Mouse (Mus musculus) midbrain, embryonic 16.5 days (tissue): ENCODE results near the gene Htra1. TPM values are rescaled to one million over a fixed set of nuclear protein-coding genes. Genes with fewer than 3 reads are reported as not detected.

Source experiments
- ATAC-seq: fragments of 200-750 bp; cut with Nextera tagmentation; 2 replicates; pipeline ENCODE4 v1.8.0; 2017; ENCODE audit warnings: moderate TSS enrichment
- H3K27ac ChIP-seq: fragments of 300-500 bp; sonication (generic); 2 replicates; pipeline ENCODE4 v1.5.1; 2014; ENCODE audit warnings: mild to moderate bottlenecking, low read length, mixed read lengths
- H3K27me3 ChIP-seq: fragments of 300-500 bp; sonication (generic); 2 replicates; pipeline ENCODE4 v1.6.1; 2014; ENCODE audit warnings: low read depth, low read length, mixed read lengths; ENCODE audit not compliant: control insufficient read depth, insufficient read depth
- H3K36me3 ChIP-seq: fragments of 300-500 bp; sonication (generic); 2 replicates; pipeline ENCODE4 v1.6.1; 2014; ENCODE audit warnings: mild to moderate bottlenecking, low read length, moderate library complexity, mixed read lengths; ENCODE audit not compliant: control insufficient read depth, insufficient read depth
- H3K4me1 ChIP-seq: fragments of 300-500 bp; sonication (generic); 2 replicates; pipeline ENCODE4 v1.6.1; 2014; ENCODE audit warnings: mild to moderate bottlenecking, low read length, mixed read lengths; ENCODE audit not compliant: control insufficient read depth, insufficient read depth
- H3K4me2 ChIP-seq: fragments of 300-500 bp; sonication (generic); 2 replicates; pipeline ENCODE4 v1.6.1; 2014; ENCODE audit warnings: mild to moderate bottlenecking, low read length, mixed read lengths
- H3K4me3 ChIP-seq: fragments of 300-500 bp; sonication (generic); 2 replicates; pipeline ENCODE4 v1.5.1; 2014; ENCODE audit warnings: low read depth, mild to moderate bottlenecking, low read length, moderate library complexity, mixed read lengths
- H3K9ac ChIP-seq: fragments of 300-500 bp; sonication (generic); 2 replicates; pipeline ENCODE4 v1.6.1; 2014; ENCODE audit warnings: low read depth, low read length, mixed read lengths
- H3K9me3 ChIP-seq: fragments of 300-500 bp; sonication (generic); replicated peaks from 2 replicates; pipeline ENCODE4 v1.6.1; 2014; ENCODE audit warnings: mild to moderate bottlenecking, low read length, mixed read lengths; ENCODE audit not compliant: control insufficient read depth, poor library complexity, severe bottlenecking
- WGBS: fragments of 180-500 bp; shearing (Covaris S2); extraction: QIAGEN DNeasy Blood & Tissue Kit; methylation state at CpG from one replicate; pipeline ENCODE4 v1.1.7; 2014; 5-methylcytosine and 5-hydroxymethylcytosine counted together
- polyA plus RNA-seq: library from polyadenylated mRNA; unstranded; fragments of >200 nt; fragmentation: Nextera tagmentation; extraction: Ambion mirVana; gene quantifications from 2 replicates; pipeline ENCODE4 v1.2.1, GENCODE M21; 2015

Htra1 gene
- polyA plus RNA-seq, 1 experiment from 2014 or later, result 15.6 TPM

DNA sequence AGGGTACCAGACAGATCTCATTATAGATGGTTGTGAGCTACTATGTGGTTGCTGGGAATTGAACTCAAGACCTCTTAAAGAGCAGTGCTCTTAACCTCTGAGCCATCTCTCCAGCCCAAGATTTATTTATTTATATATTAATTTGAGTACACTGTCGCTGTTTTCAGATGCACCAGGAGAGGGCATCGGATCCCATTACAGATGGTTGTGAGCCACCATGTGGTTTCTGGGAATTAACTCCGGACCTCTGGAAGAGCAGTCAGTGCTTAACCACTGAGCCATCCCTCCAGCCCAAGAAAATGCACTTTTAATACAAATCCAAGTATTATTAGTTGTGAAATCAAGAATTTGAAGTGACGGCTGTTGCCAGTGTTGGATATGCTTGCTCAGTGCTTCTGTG is 37.5 kb upstream of the Htra1 start:
- no peak overlapping the region for H3K9ac ChIP-seq
- no peak overlapping the region for H3K4me3 ChIP-seq
- no peak for ATAC-seq
- H3K27me3 ChIP-seq, result no peaks in the 10 kb centered on the region
- no peak overlapping the region for H3K4me2 ChIP-seq
- H3K4me1 ChIP-seq, result no peaks in the 10 kb centered on the region
- 78% methylated on average over 4 of the region's 4 CpGs for WGBS
- H3K36me3 ChIP-seq, result peaks cover 2% of the 10 kb centered on the region; the same call in 1 of the 2 replicates
- H3K27ac ChIP-seq, result no peak overlapping the region
- no peaks in the 10 kb centered on the region for H3K9me3 ChIP-seq

DNA sequence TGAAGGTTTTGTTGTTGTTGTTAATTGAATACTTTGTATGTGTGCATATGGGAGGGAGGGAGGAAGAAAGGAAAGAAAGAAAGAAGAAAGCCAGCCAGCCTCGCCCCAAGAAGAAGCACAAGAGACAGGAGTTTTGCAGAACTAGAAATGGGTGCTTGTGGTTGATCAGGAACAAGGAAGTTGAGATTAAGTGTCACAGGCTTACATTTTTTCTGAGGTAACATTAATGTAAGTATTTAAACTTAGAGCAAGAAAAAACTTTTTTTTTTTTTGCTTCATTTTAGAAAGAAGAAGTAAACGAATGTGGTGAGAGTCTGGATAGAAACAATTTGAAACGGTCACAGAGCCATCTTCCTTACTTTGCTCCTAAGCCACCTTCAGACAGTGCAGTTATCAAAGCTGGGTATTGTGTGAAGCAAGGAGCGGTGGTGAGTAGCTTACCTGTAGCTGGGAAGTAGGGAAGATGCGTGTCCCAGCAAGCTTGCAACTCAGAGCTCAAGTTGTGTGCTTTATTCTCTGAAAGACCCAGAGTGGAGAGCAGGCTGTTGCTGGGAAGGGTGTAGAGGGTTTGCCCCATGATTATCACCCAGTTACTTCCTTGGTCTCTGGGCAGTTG is 35.6 kb upstream of the Htra1 start:
- Histone ChIP-seq H3K4me2 (no peak overlapping the region), H3K27ac (no peak overlapping the region), H3K36me3 (peaks cover 2% of the 10 kb centered on the region; the same call in 1 of the 2 replicates), H3K27me3 (no peaks in the 10 kb centered on the region), H3K9ac (no peak overlapping the region), H3K4me3 (no peak overlapping the region), H3K4me1 (no peaks in the 10 kb centered on the region), H3K9me3 (no peaks in the 10 kb centered on the region)
- 92% methylated on average over 5 of the region's 5 CpGs for WGBS
- ATAC-seq, result no peak

DNA sequence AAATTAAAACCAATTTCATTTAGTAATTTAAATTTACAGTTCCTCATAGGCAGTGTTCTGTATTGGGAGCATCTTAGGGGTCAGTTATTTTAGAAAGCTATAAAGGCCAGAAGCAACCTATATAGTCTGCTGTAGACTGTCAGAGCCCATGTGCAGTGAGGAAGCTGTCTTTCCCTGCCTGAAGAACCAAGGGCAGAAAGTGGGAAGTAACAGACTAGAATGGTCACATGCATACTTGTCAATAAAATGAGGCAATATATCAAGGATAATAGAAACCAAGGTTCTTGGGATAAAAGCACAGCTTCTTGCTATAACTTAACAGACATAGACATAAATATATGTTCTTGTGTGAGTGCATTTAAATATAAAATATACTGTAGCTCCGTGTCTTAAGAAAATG is 33.0 kb upstream of the Htra1 start:
- WGBS, result 100% methylated on average over 1 of the region's 1 CpGs
- Histone ChIP-seq H3K4me3 (no peak overlapping the region), H3K9ac (no peak overlapping the region), H3K27me3 (no peaks in the 10 kb centered on the region), H3K4me2 (no peak overlapping the region), H3K4me1 (no peaks in the 10 kb centered on the region), H3K27ac (no peak overlapping the region), H3K36me3 (peaks cover 2% of the 10 kb centered on the region; the same call in 1 of the 2 replicates), H3K9me3 (no peaks in the 10 kb centered on the region)
- ATAC-seq, result no peak

- WGBS, result 90% methylated on average over 16 of the region's 16 CpGs
- Histone ChIP-seq H3K36me3 (peaks cover 7% of the 10 kb centered on the region; the same call in 1 of the 2 replicates), H3K4me3 (no peak overlapping the region), H3K4me1 (no peaks in the 10 kb centered on the region), H3K9ac (no peak overlapping the region), H3K4me2 (no peak overlapping the region), H3K9me3 (no peaks in the 10 kb centered on the region), H3K27ac (no peak overlapping the region), H3K27me3 (no peaks in the 10 kb centered on the region)
- ATAC-seq, result no peak
Observed at GRCm38 (mm10) chr7:130903505-130904074, 32.3 kb upstream of the Htra1 start.

- no peaks in the 10 kb centered on the region for H3K9me3 ChIP-seq
- no peaks in the 10 kb centered on the region for H3K27me3 ChIP-seq
- no peak overlapping the region for H3K4me3 ChIP-seq
- H3K4me1 ChIP-seq, result no peaks in the 10 kb centered on the region
- H3K4me2 ChIP-seq, result no peak overlapping the region
- H3K36me3 ChIP-seq, result peaks cover 11% of the 10 kb centered on the region
- no peak overlapping the region for H3K27ac ChIP-seq
- WGBS, result 92% methylated on average over 13 of the region's 13 CpGs
- H3K9ac ChIP-seq, result no peak overlapping the region
- no peak for ATAC-seq
Observed at GRCm38 (mm10) chr7:130904571-130905365, 31.1 kb upstream of the Htra1 start.

GRCm38 (mm10) chr7:130910841-130911240 is 25.1 kb upstream of the Htra1 start:
- no peaks in the 10 kb centered on the region for H3K9me3 ChIP-seq
- no peaks in the 10 kb centered on the region for H3K27me3 ChIP-seq
- no peak overlapping the region for H3K9ac ChIP-seq
- WGBS, result 97% methylated on average over 14 of the region's 14 CpGs
- H3K4me1 ChIP-seq, result no peaks in the 10 kb centered on the region
- ATAC-seq, result no peak
- no peak overlapping the region for H3K27ac ChIP-seq
- H3K4me2 ChIP-seq, result no peak overlapping the region
- no peak overlapping the region for H3K4me3 ChIP-seq
- peaks cover 19% of the 10 kb centered on the region for H3K36me3 ChIP-seq

DNA sequence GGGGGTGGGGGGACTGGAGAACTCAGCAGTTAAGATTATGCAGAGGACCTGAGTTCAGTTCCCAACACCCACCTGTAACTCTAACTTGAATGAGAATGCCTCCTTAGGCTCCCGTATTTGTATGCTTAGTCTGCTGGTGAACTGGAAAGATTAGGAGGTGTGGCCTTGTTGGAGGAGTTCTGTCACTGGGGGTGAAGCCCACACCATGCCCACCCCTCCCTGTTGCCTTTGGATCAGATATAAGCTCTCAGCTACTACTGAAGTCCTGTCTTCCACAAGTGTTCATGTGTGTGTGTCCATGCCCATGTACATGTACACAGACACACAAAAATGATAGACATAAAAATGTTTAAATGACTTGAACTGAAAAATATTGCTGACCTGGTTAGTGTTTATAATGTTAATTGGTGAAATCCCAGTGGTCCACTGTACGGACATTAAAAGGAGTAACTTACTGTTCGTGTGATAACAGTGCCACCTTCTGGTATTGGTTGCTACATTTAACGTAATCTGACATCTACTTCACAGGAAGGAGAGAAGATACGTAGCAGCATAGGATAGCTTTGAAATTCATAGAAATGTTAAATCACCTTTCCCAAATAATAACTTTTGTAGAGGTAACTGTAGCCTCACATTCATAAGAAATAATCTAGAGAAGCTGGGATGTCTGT is 21.1 kb upstream of the Htra1 start:
- Histone ChIP-seq H3K9ac (no peak overlapping the region), H3K36me3 (peaks cover 10% of the 10 kb centered on the region; the same call in 1 of the 2 replicates), H3K9me3 (no peaks in the 10 kb centered on the region), H3K27me3 (no peaks in the 10 kb centered on the region), H3K4me1 (no peaks in the 10 kb centered on the region), H3K4me3 (no peak overlapping the region), H3K4me2 (no peak overlapping the region), H3K27ac (no peak overlapping the region)
- 48% methylated on average over 5 of the region's 5 CpGs for WGBS
- peak; percentile 62; the same call in 1 of the 2 replicates for ATAC-seq

DNA sequence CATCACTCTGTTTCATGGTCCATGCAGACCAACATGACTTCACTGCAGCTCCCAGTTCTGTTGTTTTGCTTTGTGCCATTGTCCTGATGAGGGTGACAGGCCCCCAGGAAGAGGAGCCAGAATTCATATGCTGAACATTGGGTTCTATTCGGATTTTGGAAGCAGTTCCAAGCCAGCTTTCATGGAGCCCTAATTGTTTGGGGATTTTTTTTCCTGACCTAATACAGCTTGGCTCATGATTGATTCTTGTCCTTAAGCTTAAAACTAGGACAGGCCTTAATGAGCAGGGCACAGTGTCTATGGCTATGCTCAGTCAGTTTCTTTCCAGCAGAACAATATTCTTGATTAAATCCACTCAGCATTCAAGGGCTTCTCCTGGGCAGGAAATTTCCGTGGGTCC is 17.7 kb upstream of the Htra1 start:
- WGBS, result 59% methylated on average over 2 of the region's 2 CpGs
- Histone ChIP-seq H3K4me1 (no peaks in the 10 kb centered on the region), H3K27me3 (no peaks in the 10 kb centered on the region), H3K9me3 (no peaks in the 10 kb centered on the region), H3K9ac (no peak overlapping the region), H3K4me2 (no peak overlapping the region), H3K36me3 (peaks cover 3% of the 10 kb centered on the region; the same call in 1 of the 2 replicates), H3K4me3 (no peak overlapping the region), H3K27ac (no peak overlapping the region)
- no peak for ATAC-seq
